ENCODE assay signal across 8 mouse cellular contexts in genomic region chr4:108144880-108145279, GRCm38 (mm10). TPM values are rescaled to one million over a fixed set of nuclear protein-coding genes. Genes with fewer than 3 reads are reported as not detected.
DNase-seq lines count a peak whose midpoint lies in the region; ATAC-seq and TF ChIP-seq lines count a peak whose summit lies in the region.

TSS of gene Scp2 (minus strand) at chr4:108144998.

- DNase-seq in layer of hippocampus, adult 2 months (ENCODE audit: low spot score in 2 of 2): no peak
- DNase-seq in layer of hippocampus, adult 9-11 months: no peak
- DNase-seq in gonadal fat pad, adult 2 months (ENCODE audit: low read depth): no peak
- DNase-seq in ovary, postnatal 10 days (ENCODE audit: low spot score): no peak
- no peak for DNase-seq in frontal cortex, postnatal 25 days (ENCODE audit: low spot score in 2 of 2)

- no peak for TF ChIP-seq CTCF in layer of hippocampus, adult 2 months (conservative IDR thresholded peaks at IDR 0.05)
- TF ChIP-seq CTCF in bone marrow macrophage, adult 2 months (IDR thresholded peaks at IDR 0.05; ENCODE audit: low read depth, low read length): no peak

- H3K27me3 ChIP-seq in kidney, embryonic 14.5 days (ENCODE audit: control insufficient read depth, insufficient read depth, low read length): no peaks in the 10 kb centered on the region

- WGBS in kidney, embryonic 14.5 days: 73% methylated on average over 1 of the region's 1 CpGs

- H3K36me3 ChIP-seq in kidney, embryonic 14.5 days (ENCODE audit: control insufficient read depth, insufficient read depth, low read length): no peaks in the 10 kb centered on the region

- H3K27ac ChIP-seq in layer of hippocampus, adult 2 months: no peak within 1 kb of the TSS
- no peak within 1 kb of the TSS for H3K27ac ChIP-seq in bone marrow macrophage, adult 2 months (ENCODE audit: insufficient read depth, low read depth, low read length)
- H3K27ac ChIP-seq in kidney, embryonic 14.5 days (ENCODE audit: low read depth, low read length): peak within 1 kb of the TSS; percentile 12; the same call in 1 of the 2 replicates

- no peak for ATAC-seq in kidney, embryonic 14.5 days (ENCODE audit: low FRiP score, low TSS enrichment)
- no peak for ATAC-seq in megakaryocyte, adult 5-6 weeks (ENCODE audit: poor library complexity, severe bottlenecking)

- H3K4me2 ChIP-seq in kidney, embryonic 14.5 days (replicated peaks; ENCODE audit: low read depth, low read length): no peak within 1 kb of the TSS

- TF ChIP-seq POLR2A in bone marrow macrophage, adult 2 months (IDR thresholded peaks at IDR 0.05; ENCODE audit: borderline replicate concordance, low read depth, low read length): no peak

- H3K9ac ChIP-seq in kidney, embryonic 14.5 days (ENCODE audit: low read depth, low read length): no peak within 1 kb of the TSS; the same call in 1 of the 2 replicates

- H3K9me3 ChIP-seq in kidney, embryonic 14.5 days (ENCODE audit: control insufficient read depth, low read length): no peaks in the 10 kb centered on the region; the same call in 1 of the 2 replicates

- H3K4me1 ChIP-seq in bone marrow macrophage, adult 2 months (ENCODE audit: control insufficient read depth, insufficient read depth, low read length): no peaks in the 10 kb centered on the region
- no peaks in the 10 kb centered on the region for H3K4me1 ChIP-seq in kidney, embryonic 14.5 days (ENCODE audit: control insufficient read depth, insufficient read depth, low read length)

- no peak within 1 kb of the TSS for H3K4me3 ChIP-seq in layer of hippocampus, adult 2 months
- H3K4me3 ChIP-seq in bone marrow macrophage, adult 2 months (ENCODE audit: insufficient read depth, low read length): no peak within 1 kb of the TSS
- no peak within 1 kb of the TSS for H3K4me3 ChIP-seq in kidney, embryonic 14.5 days (ENCODE audit: low read length)

RNA-seq across cellular contexts. Expression of gene Scp2, which starts in this region (rescaled TPM):
- 10 to 100 TPM; 91.8 to 96.0 TPM for total RNA-seq in layer of hippocampus, adult 2 months (2021)
- 179 and 181 TPM in 2 replicates for polyA plus RNA-seq in bone marrow macrophage, adult 2 months (2012; ENCODE audit: insufficient read depth, insufficient read length, missing spikeins)
- 446 and 537 TPM in 2 replicates for polyA plus RNA-seq in gonadal fat pad, adult 2 months (2012; rRNA removed)
- polyA plus RNA-seq in kidney, embryonic 14.5 days (2014; fragmentation: Nextera tagmentation; extraction: Ambion mirVana): 209 and 254 TPM in 2 replicates
- 327 TPM in 2 replicates for total RNA-seq in megakaryocyte, adult 5-6 weeks (2015)
- 470 and 494 TPM in 2 replicates for total RNA-seq in megakaryocyte, adult 5-6 weeks (2017)
